8 mouse cellular contexts compared by ENCODE assay signal in genomic region chr12:110850010-110850928, GRCm38 (mm10). TPM values are rescaled to one million over a fixed set of nuclear protein-coding genes. Genes with fewer than 3 reads are reported as not detected.
DNase-seq lines count a peak whose midpoint lies in the region; ATAC-seq lines count a peak whose summit lies in the region.

Gene Zfp839 (plus strand): TSS chr12:110850253.

- H3K36me3 ChIP-seq in hindbrain, embryonic 13.5 days = peaks cover 3% of the 10 kb centered on the region

- peak within 1 kb of the TSS; percentile 60 for H3K27ac ChIP-seq in hindbrain, embryonic 13.5 days

- WGBS in hindbrain, embryonic 13.5 days = under 1% methylated on average over 67 of the region's 89 CpGs

- H3K4me3 ChIP-seq in hindbrain, embryonic 13.5 days = peak within 1 kb of the TSS; percentile 83

- peak within 1 kb of the TSS; percentile 73 for H3K4me2 ChIP-seq in hindbrain, embryonic 13.5 days

- H3K4me1 ChIP-seq in hindbrain, embryonic 13.5 days (replicated peaks) = peaks cover 24% of the 10 kb centered on the region

- peak; percentile 89 for DNase-seq in NIH3T3 (ENCODE audit: low read depth)
- peak; percentile 92 to 93 for DNase-seq in cerebellum, postnatal 14 days
- peak; percentile 71 to 83 for DNase-seq in frontal cortex, postnatal 14 days (ENCODE audit: low spot score in 2 of 2)
- peak; percentile 87 for DNase-seq in layer of hippocampus, postnatal 36 days
- DNase-seq in lung, postnatal 25 days (ENCODE audit: low spot score) = peak; percentile 79
- DNase-seq in retina, embryonic 14.5 days (ENCODE audit: low spot score) = peak; percentile 84
- DNase-seq in thymus, postnatal 36 days = peak; percentile 73 to 77

- peak; percentile 87 for ATAC-seq in hindbrain, embryonic 13.5 days (ENCODE audit: low FRiP score)

- H3K9me3 ChIP-seq in hindbrain, embryonic 13.5 days = no peaks in the 10 kb centered on the region

- peaks cover 20% of the 10 kb centered on the region for H3K27me3 ChIP-seq in hindbrain, embryonic 13.5 days

- H3K9ac ChIP-seq in hindbrain, embryonic 13.5 days = peak within 1 kb of the TSS; percentile 95

RNA-seq across cellular contexts. Expression of gene Zfp839, which starts in this region (rescaled TPM):
- 4.0 and 4.6 TPM in 2 replicates for polyA plus RNA-seq in hindbrain, embryonic 13.5 days (2015; fragmentation: Nextera tagmentation; extraction: Ambion mirVana)
- total RNA-seq in layer of hippocampus, postnatal 36 days (2021) = 10 to 100 TPM; 11.6 to 12.4 TPM

Comparison
In these comparisons a context has a peak if more than half of its experiments do, and no peak if none do; other contexts are left out.
1. Peak in every context shown above with its lines: DNase-seq, ATAC-seq, H3K4me3 ChIP-seq and H3K27ac ChIP-seq.